Mouse (Mus musculus) CH12.LX (cell line): ENCODE data around the gene Yrdc. TPM values are rescaled to one million over a fixed set of nuclear protein-coding genes. Genes with fewer than 3 reads are reported as not detected.

ENCODE experiments used
- DNase-seq: peaks from one replicate; pipeline ENCODE4 v3.0.0-alpha.2; 2013; ENCODE audit errors: extremely low read depth
- H3K27ac ChIP-seq: 2 replicates; pipeline ENCODE4 v1.5.1; 2012; ENCODE audit warnings: low read depth, mild to moderate bottlenecking, control low read depth, moderate library complexity; ENCODE audit not compliant: insufficient read depth
- H3K27me3 ChIP-seq: replicated peaks from 2 replicates; pipeline ENCODE3; 2012; ENCODE audit warnings: inconsistent platforms
- H3K36me3 ChIP-seq, 2 experiments: replicated peaks in 1 of 2; 2 replicates each; pipeline versions ENCODE3 to v1.6.1; 2012; ENCODE audit warnings: inconsistent platforms in 1 of 2, low read length in 1 of 2, mild to moderate bottlenecking in 1 of 2, mixed read lengths in 1 of 2, moderate library complexity in 1 of 2; ENCODE audit not compliant: control insufficient read depth in 1 of 2, insufficient read depth in 1 of 2
- H3K4me1 ChIP-seq, 2 experiments: 2 replicates each; pipeline ENCODE4 v1.6.1; 2012; ENCODE audit warnings: inconsistent platforms in 1 of 2, moderate library complexity in 1 of 2; ENCODE audit not compliant: insufficient read depth in 2 of 2, control insufficient read depth in 1 of 2
- H3K4me2 ChIP-seq: 2 replicates; pipeline ENCODE4 v1.6.1; 2012; ENCODE audit warnings: low read depth, mild to moderate bottlenecking, control low read depth; ENCODE audit not compliant: poor library complexity, insufficient read depth, severe bottlenecking
- H3K4me3 ChIP-seq, 3 experiments: fragments of 150-350 bp in 1 of 3; sonication (generic) in 1 of 3; replicated peaks in 1 of 3; 2 replicates each; pipeline versions ENCODE3 to v1.5.1; 2011 to 2012; ENCODE audit warnings: low read depth in 2 of 3, low read length in 2 of 3, mild to moderate bottlenecking in 2 of 3, moderate library complexity in 2 of 3, control low read depth in 1 of 3, improper control_type of control experiment in 1 of 3, inconsistent platforms in 1 of 3, mixed read lengths in 1 of 3; ENCODE audit not compliant: poor library complexity in 1 of 3
- H3K79me2 ChIP-seq: replicated peaks from 2 replicates; pipeline ENCODE4 v1.6.1; 2012; ENCODE audit warnings: mild to moderate bottlenecking, moderate library complexity; ENCODE audit not compliant: control insufficient read depth, poor library complexity, insufficient read depth, severe bottlenecking; ENCODE audit errors: extremely low read depth
- H3K9ac ChIP-seq: 2 replicates; pipeline ENCODE4 v1.6.1; 2012; ENCODE audit warnings: low read depth, mild to moderate bottlenecking, control low read depth, moderate library complexity; ENCODE audit not compliant: insufficient read depth
- H3K9me3 ChIP-seq: replicated peaks from 2 replicates; pipeline ENCODE3; 2012; ENCODE audit warnings: low read length, inconsistent platforms, mixed read lengths
- CHD2 ChIP-seq: IDR thresholded peaks from 2 replicates; pipeline ENCODE4 v1.6.1; 2011; ENCODE audit warnings: low read length, improper control_type of control experiment
- CTCF ChIP-seq, 2 experiments: IDR thresholded peaks in 1 of 2; conservative IDR thresholded peaks in 1 of 2; 2 replicates each; pipeline ENCODE4 v1.5.1; 2011 to 2012; ENCODE audit warnings: low read depth in 2 of 2, low read length in 2 of 2, improper control_type of control experiment in 1 of 2, inconsistent platforms in 1 of 2, mild to moderate bottlenecking in 1 of 2, moderate library complexity in 1 of 2
- IRF4 ChIP-seq: IDR thresholded peaks from 2 replicates; pipeline ENCODE4 v1.6.1; 2014; ENCODE audit warnings: low read depth, mild to moderate bottlenecking, inconsistent platforms, low read length, improper control_type of control experiment
- MAX ChIP-seq: IDR thresholded peaks from 2 replicates; pipeline ENCODE4 v1.6.1; 2011; ENCODE audit warnings: low read length, improper control_type of control experiment
- NELFE ChIP-seq: IDR thresholded peaks from 2 replicates; pipeline ENCODE4 v1.6.1; 2011; ENCODE audit warnings: low read depth, low read length, improper control_type of control experiment
- NRF1 ChIP-seq: IDR thresholded peaks from 2 replicates; pipeline ENCODE4 v1.6.1; 2014; ENCODE audit warnings: low read depth, mild to moderate bottlenecking, inconsistent platforms, low read length, improper control_type of control experiment, moderate library complexity
- POLR2A ChIP-seq: IDR thresholded peaks from 2 replicates; pipeline ENCODE4 v1.6.1; 2011; ENCODE audit warnings: low read depth, mild to moderate bottlenecking, improper control_type of control experiment, low read length
- POLR2AphosphoS2 ChIP-seq: IDR thresholded peaks from 2 replicates; pipeline ENCODE4 v1.6.1; 2011; ENCODE audit warnings: low read depth, low read length, improper control_type of control experiment
- SMC3 ChIP-seq: IDR thresholded peaks from 2 replicates; pipeline ENCODE4 v1.6.1; 2011; ENCODE audit warnings: low read depth, low read length, improper control_type of control experiment
- TCF12 ChIP-seq: IDR thresholded peaks from 2 replicates; pipeline ENCODE4 v1.6.1; 2014; ENCODE audit warnings: low read depth, mild to moderate bottlenecking, inconsistent platforms, low read length, improper control_type of control experiment
- UBTF ChIP-seq: IDR thresholded peaks from 2 replicates; pipeline ENCODE4 v1.6.1; 2012; ENCODE audit warnings: low read depth, mild to moderate bottlenecking, inconsistent platforms, low read length, improper control_type of control experiment, moderate library complexity
- USF2 ChIP-seq: conservative IDR thresholded peaks from 2 replicates; pipeline ENCODE4 v1.6.1; 2011; ENCODE audit warnings: low read depth, low read length, improper control_type of control experiment
- ZC3H11A ChIP-seq: IDR thresholded peaks from 2 replicates; pipeline ENCODE4 v1.6.1; 2012; ENCODE audit warnings: low read depth, mild to moderate bottlenecking, inconsistent platforms, low read length, improper control_type of control experiment
- ZKSCAN1 ChIP-seq: IDR thresholded peaks from 2 replicates; pipeline ENCODE4 v1.6.1; 2012; ENCODE audit warnings: low read depth, inconsistent platforms, low read length, improper control_type of control experiment, borderline replicate concordance
- dilution Hi-C: fragments of 300-500 bp; cut with MboI; formaldehyde crosslinking; loops from 2 replicates; pipeline ENCODE4 v1.14.3; 2020; ENCODE audit warnings: low sequenced_read_pairs; ENCODE audit not compliant: extremely low pct_unique_long_range_greater_than_20kb, extremely low pct_ligation_motif_present
- in situ Hi-C: fragments of 300-500 bp; cut with MboI; formaldehyde crosslinking; loops from 3 replicates; pipeline ENCODE4 v1.14.3; 2019; ENCODE audit warnings: low sequenced_read_pairs, low pct_ligation_motif_present, low pct_unique_long_range_greater_than_20kb, mixed read lengths
- polyA plus RNA-seq: library from polyadenylated mRNA; unstranded; fragments of >175 nt; gene quantifications from 2 replicates; pipeline ENCODE4 v1.2.1, GENCODE M21; 2012; ENCODE audit warnings: low read depth; ENCODE audit not compliant: insufficient read length
- total RNA-seq, 2 experiments: library from RNA; depleted of rRNA; stranded (reverse); fragments of 300-350 nt in 1 of 2; fragments of >200 nt in 1 of 2; gene quantifications; 2 replicates each; pipeline ENCODE4 v1.2.3; 2012 to 2014

Gene Yrdc
- total and polyA plus RNA-seq, 3 experiments, result 86.8 to 160 (median 87.6) TPM

DNA sequence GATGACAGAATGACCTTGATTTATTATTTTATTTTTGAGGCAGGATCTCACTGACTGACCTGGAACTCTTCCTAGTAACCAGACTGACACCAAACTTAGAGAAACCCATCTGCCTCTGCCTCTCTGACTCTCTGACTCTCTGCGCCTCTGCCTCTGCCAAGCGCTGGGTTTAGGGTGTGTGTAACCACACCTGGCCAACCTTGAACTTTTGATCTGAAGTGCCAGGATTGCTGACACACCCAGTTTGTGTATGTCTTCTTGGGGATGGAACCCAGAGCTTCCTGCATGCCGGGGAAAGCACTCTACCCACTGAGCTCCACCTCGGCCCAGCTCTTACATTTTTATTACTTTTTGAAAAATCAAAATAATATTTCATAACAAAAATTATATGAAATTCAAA lies 31.6 kb upstream of the Yrdc start:
- DNase-seq, result no peak
- Histone ChIP-seq H3K4me3 (no peak overlapping the region), H3K4me1 (peaks cover 0 to 35% of the 10 kb centered on the region in 2 experiments; a peak in 2 of 4 replicates), H3K9me3 (no peaks in the 10 kb centered on the region), H3K27me3 (no peaks in the 10 kb centered on the region), H3K36me3 (peaks cover 58 to 92% of the 10 kb centered on the region in 2 experiments), H3K4me2 (no peak overlapping the region), H3K27ac (no peak overlapping the region), H3K79me2 (peaks cover 18% of the 10 kb centered on the region)
- in situ Hi-C loops, result no loop called here
- TF ChIP-seq USF2 (no peak), POLR2A (no peak), POLR2AphosphoS2 (no peak), MAX (no peak), NELFE (no peak), CHD2 (no peak), CTCF (conservative IDR thresholded peaks at IDR 0.05 in 1 of 2, IDR thresholded peaks at IDR 0.05 in 1 of 2; ENCODE audit: low read depth in 2 of 2, low read length in 2 of 2) (no peak), SMC3 (no peak), ZC3H11A (no peak), NRF1 (no peak), UBTF (no peak), IRF4 (no peak)
- TF ChIP-seq, all 38 proteins: peak for 0
- no peak overlapping the region for H3K9ac ChIP-seq
- dilution Hi-C loops, result no loop called here

DNA sequence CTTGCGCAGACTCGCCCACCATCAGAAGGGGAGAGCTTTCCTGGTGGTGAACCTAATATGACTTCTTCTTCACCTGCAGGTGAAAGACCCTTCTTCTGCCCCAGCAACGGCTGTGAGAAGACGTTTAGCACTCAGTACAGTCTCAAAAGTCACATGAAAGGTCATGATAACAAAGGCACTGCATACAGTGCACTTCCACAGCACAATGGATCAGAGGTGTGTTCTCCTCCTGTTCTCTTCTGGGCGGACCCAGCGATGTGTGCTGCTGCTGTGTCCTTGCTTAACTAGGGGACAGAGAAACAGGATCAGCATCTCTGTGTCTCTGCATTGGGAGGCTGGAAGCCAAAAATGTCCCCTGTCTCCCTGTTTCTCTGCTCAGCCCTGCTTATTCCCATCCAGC lies 25.5 kb upstream of the Yrdc start:
- Histone ChIP-seq H3K4me1 (peaks cover 0 to 17% of the 10 kb centered on the region in 2 experiments; a peak in 1 of 4 replicates), H3K27me3 (no peaks in the 10 kb centered on the region), H3K4me2 (no peak overlapping the region), H3K9me3 (no peaks in the 10 kb centered on the region), H3K4me3 (no peak overlapping the region), H3K27ac (no peak overlapping the region), H3K9ac (no peak overlapping the region), H3K36me3 (peaks cover 64 to 92% of the 10 kb centered on the region in 2 experiments), H3K79me2 (no peaks in the 10 kb centered on the region)
- in situ Hi-C loops, result no loop called here
- TF ChIP-seq UBTF, result no peak
- no peak for TF ChIP-seq NELFE
- TF ChIP-seq ZKSCAN1, result no peak
- no peak for TF ChIP-seq TCF12
- no peak for TF ChIP-seq USF2
- no peak for TF ChIP-seq SMC3
- no peak for TF ChIP-seq CTCF (conservative IDR thresholded peaks at IDR 0.05 in 1 of 2, IDR thresholded peaks at IDR 0.05 in 1 of 2; ENCODE audit: low read depth in 2 of 2, low read length in 2 of 2)
- DNase-seq, result no peak
- dilution Hi-C loops, result no loop called here
